Mouse (Mus musculus): ENCODE measurements around the gene Creb5.

GRCm38 (mm10) chr6:53445862-53446460 is 158.9 kb downstream of the Creb5 start:
- TF ChIP-seq POLR2A (IDR thresholded peaks at IDR 0.05; ENCODE audit: extremely low read depth, insufficient read depth, low read length) = no peak
- TF ChIP-seq CTCF (IDR thresholded peaks at IDR 0.05; ENCODE audit: extremely low read depth, insufficient read depth, low read length) = no peak

Measured in cortical plate, adult 2 months (tissue).